Mouse (Mus musculus) limb, embryonic 14.5 days (tissue): ENCODE measurements around the gene Smoc2. TPM values are rescaled to one million over a fixed set of nuclear protein-coding genes. Genes with fewer than 3 reads are reported as not detected.

Source experiments
- ATAC-seq: fragments of 200-750 bp; cut with Nextera tagmentation; 2 replicates; pipeline ENCODE4 v1.8.0; 2017; ENCODE audit warnings: low read depth, moderate number of reproducible peaks, moderate TSS enrichment; ENCODE audit not compliant: low FRiP score
- DNase-seq: peaks from one replicate; pipeline ENCODE4 v3.0.0-alpha.2; 2015; ENCODE audit warnings: low spot score
- H3K27ac ChIP-seq: fragments of 300-500 bp; sonication (generic); replicated peaks from 2 replicates; pipeline ENCODE4 v1.5.1; 2014; ENCODE audit warnings: low read depth, mild to moderate bottlenecking, low read length, moderate library complexity, mixed read lengths
- H3K27me3 ChIP-seq: fragments of 300-500 bp; sonication (generic); 2 replicates; pipeline ENCODE4 v1.6.1; 2014; ENCODE audit warnings: low read length, mixed read lengths; ENCODE audit not compliant: control insufficient read depth, insufficient read depth
- H3K36me3 ChIP-seq: fragments of 300-500 bp; sonication (generic); 2 replicates; pipeline ENCODE4 v1.6.1; 2014; ENCODE audit warnings: mild to moderate bottlenecking, low read length, moderate library complexity, mixed read lengths; ENCODE audit not compliant: control insufficient read depth, insufficient read depth
- H3K4me1 ChIP-seq: fragments of 300-500 bp; sonication (generic); 2 replicates; pipeline ENCODE4 v1.6.1; 2014; ENCODE audit warnings: antibody characterized with exemption, low read length, mixed read lengths; ENCODE audit not compliant: control insufficient read depth, insufficient read depth
- H3K4me2 ChIP-seq: fragments of 300-500 bp; sonication (generic); replicated peaks from 2 replicates; pipeline ENCODE4 v1.6.1; 2014; ENCODE audit warnings: low read depth, mild to moderate bottlenecking, low read length, moderate library complexity; ENCODE audit not compliant: severe bottlenecking
- H3K4me3 ChIP-seq: fragments of 300-500 bp; sonication (generic); replicated peaks from 2 replicates; pipeline ENCODE4 v1.5.1; 2014; ENCODE audit warnings: low read length
- H3K9ac ChIP-seq: fragments of 300-500 bp; sonication (generic); 2 replicates; pipeline ENCODE4 v1.6.1; 2014; ENCODE audit warnings: mild to moderate bottlenecking, low read depth, low read length, moderate library complexity; ENCODE audit not compliant: severe bottlenecking
- H3K9me3 ChIP-seq: fragments of 300-500 bp; sonication (generic); 2 replicates; pipeline ENCODE4 v1.6.1; 2016; ENCODE audit warnings: low read length; ENCODE audit not compliant: control insufficient read depth
- POLR2A ChIP-seq: fragments of 200-500 bp; IDR thresholded peaks from 2 replicates; pipeline ENCODE4 v1.8.0; 2012; ENCODE audit warnings: inconsistent platforms, mild to moderate bottlenecking, moderate library complexity, borderline replicate concordance; ENCODE audit not compliant: insufficient read depth, insufficient read length; ENCODE audit errors: extremely low read depth
- WGBS: fragments of 180-500 bp; shearing (Covaris S2); extraction: QIAGEN DNeasy Blood & Tissue Kit; methylation state at CpG from one replicate; pipeline ENCODE4 v1.1.7; 2014; 5-methylcytosine and 5-hydroxymethylcytosine counted together
- polyA plus RNA-seq, 2 experiments: library from polyadenylated mRNA; depleted of rRNA in 1 of 2; stranded (reverse) in 1 of 2; unstranded in 1 of 2; fragments of >200 nt; fragmentation: Nextera tagmentation in 1 of 2; extraction: Ambion mirVana in 1 of 2; gene quantifications; 2 replicates each; pipeline versions ENCODE4 v1.2.1 to v1.2.3; 2012 to 2014

Smoc2 gene
- polyA plus RNA-seq, 2 experiments, result 152 to 168 TPM

- no peak overlapping the region for H3K4me3 ChIP-seq
- no peaks in the 10 kb centered on the region for H3K27me3 ChIP-seq
- H3K4me1 ChIP-seq, result peaks cover 9% of the 10 kb centered on the region
- H3K36me3 ChIP-seq, result no peaks in the 10 kb centered on the region
- no peak overlapping the region for H3K9ac ChIP-seq
- no peak overlapping the region for H3K27ac ChIP-seq
- no peak overlapping the region for H3K4me2 ChIP-seq
- ATAC-seq (no peak), DNase-seq (no peak)
- no peak for TF ChIP-seq POLR2A
- H3K9me3 ChIP-seq, result no peaks in the 10 kb centered on the region
- 85% methylated on average over 7 of the region's 7 CpGs for WGBS
These were observed 21.3 kb upstream of the Smoc2 start for GRCm38 (mm10) chr17:14257799-14258520.

- no peak for TF ChIP-seq POLR2A
- Histone ChIP-seq H3K4me3 (no peak overlapping the region), H3K4me1 (peaks cover 14% of the 10 kb centered on the region), H3K9me3 (no peaks in the 10 kb centered on the region), H3K27me3 (no peaks in the 10 kb centered on the region), H3K4me2 (no peak overlapping the region), H3K9ac (no peak overlapping the region), H3K36me3 (no peaks in the 10 kb centered on the region), H3K27ac (no peak overlapping the region)
- DNase-seq, result no peak
- no peak for ATAC-seq
- 28% methylated on average over 6 of the region's 6 CpGs for WGBS
These were observed 20.4 kb upstream of the Smoc2 start for GRCm38 (mm10) chr17:14258906-14259305.

GRCm38 (mm10) chr17:14260966-14261365 lies 18.3 kb upstream of the Smoc2 start:
- no peak for ATAC-seq
- Histone ChIP-seq H3K9ac (no peak overlapping the region), H3K36me3 (no peaks in the 10 kb centered on the region), H3K4me2 (no peak overlapping the region), H3K9me3 (no peaks in the 10 kb centered on the region), H3K27me3 (no peaks in the 10 kb centered on the region), H3K4me1 (peaks cover 14% of the 10 kb centered on the region), H3K27ac (no peak overlapping the region), H3K4me3 (no peak overlapping the region)
- no peak for TF ChIP-seq POLR2A
- no peak for DNase-seq
- 63% methylated on average over 3 of the region's 3 CpGs for WGBS

DNA sequence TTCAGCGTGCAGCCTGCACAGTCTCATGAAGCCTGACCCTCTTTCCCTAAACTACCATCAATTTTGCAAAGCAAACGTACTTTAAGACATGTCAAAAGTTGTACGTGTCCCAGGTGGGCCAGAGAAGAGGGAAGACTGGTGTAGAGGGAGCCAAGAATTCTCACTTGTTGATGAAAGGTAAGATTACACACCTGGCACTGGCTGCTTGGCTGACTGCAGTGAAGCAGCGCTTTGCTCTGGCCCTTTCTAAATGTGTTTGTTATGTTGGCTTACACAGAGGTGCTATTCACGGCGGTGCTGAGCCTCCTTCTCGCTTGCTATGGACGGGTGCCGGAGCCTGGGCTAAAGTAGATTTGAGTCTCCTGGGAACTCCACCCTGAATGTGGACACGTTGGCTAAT lies 17.1 kb upstream of the Smoc2 start:
- no peaks in the 10 kb centered on the region for H3K9me3 ChIP-seq
- WGBS, result 68% methylated on average over 10 of the region's 10 CpGs
- TF ChIP-seq POLR2A, result no peak
- no peak overlapping the region for H3K9ac ChIP-seq
- no peak overlapping the region for H3K4me2 ChIP-seq
- H3K4me1 ChIP-seq, result peaks cover 14% of the 10 kb centered on the region
- DNase-seq, result peak; percentile 45
- 0 out of 2 replicates have a peak, but pooled peaks have one; percentile 23 for ATAC-seq
- no peaks in the 10 kb centered on the region for H3K36me3 ChIP-seq
- H3K27me3 ChIP-seq, result no peaks in the 10 kb centered on the region
- H3K4me3 ChIP-seq, result no peak overlapping the region
- H3K27ac ChIP-seq, result 0 out of 2 replicates have a peak overlapping the region, but pooled peaks have one; percentile 20

DNA sequence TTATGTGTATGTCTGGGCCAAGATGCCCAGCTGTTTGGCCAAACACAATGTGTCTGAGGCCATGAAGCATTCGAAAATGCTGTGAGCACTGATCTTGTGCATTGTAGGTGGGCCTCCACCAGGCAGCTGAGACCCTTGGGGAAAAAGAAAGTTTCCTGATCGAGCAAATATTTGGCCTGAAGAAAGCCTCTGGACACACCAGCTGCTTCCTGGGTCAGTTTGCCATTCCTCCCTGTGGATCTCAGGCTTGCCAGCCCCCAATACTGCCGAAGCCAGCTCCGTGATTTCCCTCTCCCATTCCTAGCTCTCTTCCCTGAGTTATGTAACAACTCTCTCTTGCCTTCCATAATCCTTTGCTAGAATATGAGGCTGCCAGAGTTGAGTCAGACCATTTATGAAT lies 11.3 kb upstream of the Smoc2 start:
- no peak overlapping the region for H3K4me2 ChIP-seq
- TF ChIP-seq POLR2A, result no peak
- H3K27ac ChIP-seq, result no peak overlapping the region
- no peak overlapping the region for H3K9ac ChIP-seq
- DNase-seq (no peak), ATAC-seq (no peak)
- no peaks in the 10 kb centered on the region for H3K9me3 ChIP-seq
- H3K4me1 ChIP-seq, result peaks cover 4% of the 10 kb centered on the region; the same call in 1 of the 2 replicates
- H3K4me3 ChIP-seq, result no peak overlapping the region
- 75% methylated on average over 4 of the region's 4 CpGs for WGBS
- H3K27me3 ChIP-seq, result no peaks in the 10 kb centered on the region
- no peaks in the 10 kb centered on the region for H3K36me3 ChIP-seq

GRCm38 (mm10) chr17:14273386-14273785 lies 5.9 kb upstream of the Smoc2 start:
- Histone ChIP-seq H3K27ac (no peak overlapping the region), H3K9ac (no peak overlapping the region), H3K4me3 (no peak overlapping the region), H3K4me2 (no peak overlapping the region), H3K9me3 (no peaks in the 10 kb centered on the region), H3K4me1 (no peaks in the 10 kb centered on the region), H3K36me3 (no peaks in the 10 kb centered on the region), H3K27me3 (0 out of 2 replicates have a peak, but pooled peaks cover 4% of the 10 kb centered on the region)
- ATAC-seq (no peak), DNase-seq (no peak)
- no peak for TF ChIP-seq POLR2A
- 77% methylated on average over 6 of the region's 6 CpGs for WGBS
